Mouse (Mus musculus) lung, adult 2 months (tissue): ENCODE measurements around the gene Pus10.

Experiments
- CTCF ChIP-seq: fragments of 200-500 bp; IDR thresholded peaks from 2 replicates; pipeline ENCODE4 v1.5.1; 2011; ENCODE audit warnings: mild to moderate bottlenecking, low read length, control low read depth; ENCODE audit not compliant: insufficient read depth
- POLR2A ChIP-seq: fragments of 200-500 bp; IDR thresholded peaks from 2 replicates; pipeline ENCODE4 v1.6.1; 2011; ENCODE audit warnings: low read depth, mild to moderate bottlenecking, control low read depth, low read length, borderline replicate concordance; ENCODE audit errors: extremely low read depth

DNA sequence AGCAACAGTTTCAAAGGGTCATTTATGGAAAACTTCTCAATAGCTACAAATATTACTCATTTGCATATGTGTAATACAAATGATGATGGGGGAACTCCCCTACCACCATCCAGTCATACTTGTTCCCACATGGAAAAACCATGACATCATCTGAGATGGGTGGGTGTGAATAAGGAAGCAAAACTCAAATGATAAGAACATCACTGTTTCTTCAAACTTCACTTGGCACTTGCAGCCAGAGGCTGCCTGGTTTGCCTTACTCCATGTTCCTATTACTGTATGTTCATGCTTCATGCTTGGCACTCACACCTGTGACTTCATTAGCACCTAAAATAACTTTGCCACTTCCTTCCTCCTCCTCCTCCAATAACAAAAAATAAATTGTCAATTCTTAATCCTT, 88.9 kb downstream of the Pus10 start:
- TF ChIP-seq POLR2A, result no peak
- no peak for TF ChIP-seq CTCF
